Mouse (Mus musculus) stomach, postnatal 0 days (tissue): ENCODE results near the gene Actrt2. TPM values are rescaled to one million over a fixed set of nuclear protein-coding genes. Genes with fewer than 3 reads are reported as not detected.

Source experiments
- ATAC-seq: fragments of 200-750 bp; cut with Nextera tagmentation; 2 replicates; pipeline ENCODE4 v1.8.0; 2017; ENCODE audit not compliant: low FRiP score, low TSS enrichment
- DNase-seq: peaks from one replicate; pipeline ENCODE4 v3.0.0-alpha.2; 2016; ENCODE audit warnings: low spot score
- H3K27ac ChIP-seq: fragments of 300-500 bp; sonication (generic); replicated peaks from 2 replicates; pipeline ENCODE4 v1.5.1; 2014; ENCODE audit warnings: mild to moderate bottlenecking, control low read depth
- H3K27me3 ChIP-seq: fragments of 300-500 bp; sonication (generic); 2 replicates; pipeline ENCODE4 v1.6.1; 2014; ENCODE audit warnings: low read length; ENCODE audit not compliant: control insufficient read depth, insufficient read depth
- H3K36me3 ChIP-seq: fragments of 300-500 bp; sonication (generic); 2 replicates; pipeline ENCODE4 v1.6.1; 2014; ENCODE audit warnings: low read length, mixed read lengths; ENCODE audit not compliant: control insufficient read depth, insufficient read depth
- H3K4me1 ChIP-seq: fragments of 300-500 bp; sonication (generic); replicated peaks from 2 replicates; pipeline ENCODE4 v1.6.1; 2014; ENCODE audit warnings: antibody characterized with exemption; ENCODE audit not compliant: control insufficient read depth, insufficient read depth
- H3K4me2 ChIP-seq: fragments of 300-500 bp; sonication (generic); replicated peaks from 2 replicates; pipeline ENCODE4 v1.6.1; 2014; ENCODE audit warnings: low read depth, mild to moderate bottlenecking, control low read depth, moderate library complexity
- H3K4me3 ChIP-seq: fragments of 300-500 bp; sonication (generic); 2 replicates; pipeline ENCODE4 v1.5.1; 2014; ENCODE audit warnings: low read depth, low read length, control low read depth
- H3K9ac ChIP-seq: fragments of 300-500 bp; sonication (generic); 2 replicates; pipeline ENCODE4 v1.6.1; 2014; ENCODE audit warnings: mild to moderate bottlenecking, low read length, control low read depth, mixed read lengths
- H3K9me3 ChIP-seq: fragments of 300-500 bp; sonication (generic); 2 replicates; pipeline ENCODE4 v1.6.1; 2016; ENCODE audit warnings: low read length; ENCODE audit not compliant: control insufficient read depth
- CTCF ChIP-seq: IDR thresholded peaks from 2 replicates; pipeline ENCODE4 v1.5.1; 2016; ENCODE audit warnings: antibody characterized with exemption, low read depth, mild to moderate bottlenecking, moderate library complexity
- EP300 ChIP-seq: optimal IDR thresholded peaks from 2 replicates; pipeline ENCODE3; 2016; ENCODE audit warnings: antibody characterized with exemption
- WGBS: fragments of 180-500 bp; shearing (Covaris S2); extraction: QIAGEN DNeasy Blood & Tissue Kit; methylation state at CpG from one replicate; pipeline ENCODE4 v1.1.7; 2014; 5-methylcytosine and 5-hydroxymethylcytosine counted together
- polyA plus RNA-seq: library from polyadenylated mRNA; unstranded; fragments of >200 nt; fragmentation: Nextera tagmentation; extraction: Ambion mirVana; gene quantifications from 2 replicates; pipeline ENCODE4 v1.2.1, GENCODE M21; 2015

Gene Actrt2
- polyA plus RNA-seq, 1 experiment from 2014 or later: not detected

GRCm38 (mm10) chr4:154675441-154676000 lies 7.9 kb upstream of the Actrt2 start:
- no peak for TF ChIP-seq EP300
- no peak for TF ChIP-seq CTCF
- WGBS: 62% methylated on average over 10 of the region's 10 CpGs

GRCm38 (mm10) chr4:154674966-154675365 lies 7.3 kb upstream of the Actrt2 start:
- H3K9me3 ChIP-seq: no peaks in the 10 kb centered on the region
- no peak overlapping the region for H3K27ac ChIP-seq
- no peak overlapping the region for H3K9ac ChIP-seq
- no peak overlapping the region for H3K4me3 ChIP-seq
- no peak for TF ChIP-seq CTCF
- no peak for TF ChIP-seq EP300
- no peak overlapping the region for H3K4me2 ChIP-seq
- DNase-seq (no peak), ATAC-seq (no peak)
- H3K27me3 ChIP-seq: no peaks in the 10 kb centered on the region
- WGBS: 30% methylated on average over 15 of the region's 15 CpGs
- H3K36me3 ChIP-seq: no peaks in the 10 kb centered on the region
- H3K4me1 ChIP-seq: no peaks in the 10 kb centered on the region

More at GRCm38 (mm10) chr4:154675441-154676000, 7.9 kb upstream of the Actrt2 start:
- H3K27me3 ChIP-seq: no peaks in the 10 kb centered on the region
- H3K9me3 ChIP-seq: no peaks in the 10 kb centered on the region
- no peaks in the 10 kb centered on the region for H3K36me3 ChIP-seq
- no peak overlapping the region for H3K27ac ChIP-seq
- H3K4me2 ChIP-seq: no peak overlapping the region
- no peak overlapping the region for H3K9ac ChIP-seq
- H3K4me1 ChIP-seq: no peaks in the 10 kb centered on the region
- no peak overlapping the region for H3K4me3 ChIP-seq
- no peak for ATAC-seq
- no peak for DNase-seq

- WGBS: 5% methylated on average over 12 of the region's 12 CpGs
- no peak overlapping the region for H3K9ac ChIP-seq
- no peak overlapping the region for H3K4me3 ChIP-seq
- H3K27me3 ChIP-seq: no peaks in the 10 kb centered on the region
- ATAC-seq (no peak), DNase-seq (peak; percentile 71)
- H3K9me3 ChIP-seq: no peaks in the 10 kb centered on the region
- no peak overlapping the region for H3K27ac ChIP-seq
- no peak overlapping the region for H3K4me2 ChIP-seq
- no peak for TF ChIP-seq EP300
- TF ChIP-seq CTCF: peak; percentile 89
- no peaks in the 10 kb centered on the region for H3K4me1 ChIP-seq
- no peaks in the 10 kb centered on the region for H3K36me3 ChIP-seq
These were observed 6.9 kb upstream of the Actrt2 start for GRCm38 (mm10) chr4:154674541-154674940.

- ATAC-seq (no peak), DNase-seq (no peak)
- Histone ChIP-seq H3K27me3 (no peaks in the 10 kb centered on the region), H3K4me2 (no peak overlapping the region), H3K9ac (no peak overlapping the region), H3K9me3 (no peaks in the 10 kb centered on the region), H3K36me3 (no peaks in the 10 kb centered on the region), H3K4me3 (no peak overlapping the region), H3K4me1 (no peaks in the 10 kb centered on the region), H3K27ac (no peak overlapping the region)
- 86% methylated on average over 4 of the region's 4 CpGs for WGBS
- TF ChIP-seq CTCF (no peak), EP300 (no peak)
These were observed 6.3 kb upstream of the Actrt2 start for GRCm38 (mm10) chr4:154673986-154674385.

- no peak overlapping the region for H3K4me3 ChIP-seq
- H3K27ac ChIP-seq: no peak overlapping the region
- H3K27me3 ChIP-seq: no peaks in the 10 kb centered on the region
- TF ChIP-seq CTCF (no peak), EP300 (no peak)
- WGBS: 50% methylated on average over 1 of the region's 1 CpGs
- H3K36me3 ChIP-seq: no peaks in the 10 kb centered on the region
- no peaks in the 10 kb centered on the region for H3K9me3 ChIP-seq
- DNase-seq: no peak
- no peak for ATAC-seq
- H3K9ac ChIP-seq: no peak overlapping the region
- no peak overlapping the region for H3K4me2 ChIP-seq
- no peaks in the 10 kb centered on the region for H3K4me1 ChIP-seq
These were observed 4.4 kb upstream of the Actrt2 start for GRCm38 (mm10) chr4:154672027-154672426.

- Histone ChIP-seq H3K27me3 (no peaks in the 10 kb centered on the region), H3K36me3 (no peaks in the 10 kb centered on the region), H3K9ac (no peak overlapping the region), H3K9me3 (no peaks in the 10 kb centered on the region), H3K4me3 (no peak overlapping the region), H3K4me1 (no peaks in the 10 kb centered on the region), H3K27ac (no peak overlapping the region), H3K4me2 (no peak overlapping the region)
- ATAC-seq (no peak), DNase-seq (no peak)
- 61% methylated on average over 8 of the region's 8 CpGs for WGBS
- TF ChIP-seq CTCF (no peak), EP300 (no peak)
These were observed 3.7 kb upstream of the Actrt2 start for GRCm38 (mm10) chr4:154671232-154671912.
